Mouse (Mus musculus) midbrain, postnatal 0 days (tissue): ENCODE results near the gene Nat14. TPM values are rescaled to one million over a fixed set of nuclear protein-coding genes. Genes with fewer than 3 reads are reported as not detected.

ENCODE experiments used
- ATAC-seq: fragments of 200-750 bp; cut with Nextera tagmentation; 2 replicates; pipeline ENCODE4 v1.8.0; 2017; ENCODE audit warnings: moderate number of reproducible peaks, mild to moderate bottlenecking, moderate TSS enrichment, moderate library complexity; ENCODE audit not compliant: low FRiP score
- DNase-seq: peaks from one replicate; pipeline ENCODE4 v3.0.0-alpha.2; 2015; ENCODE audit warnings: low spot score
- H3K27ac ChIP-seq: fragments of 300-500 bp; sonication (generic); 2 replicates; pipeline ENCODE4 v1.5.1; 2014; ENCODE audit warnings: low read depth, mild to moderate bottlenecking, low read length, mixed read lengths
- H3K27me3 ChIP-seq: fragments of 300-500 bp; sonication (generic); 2 replicates; pipeline ENCODE4 v1.6.1; 2014; ENCODE audit warnings: low read length, control low read depth, mixed read lengths; ENCODE audit not compliant: insufficient read depth
- H3K36me3 ChIP-seq: fragments of 300-500 bp; sonication (generic); 2 replicates; pipeline ENCODE4 v1.6.1; 2014; ENCODE audit warnings: low read length, control low read depth, mixed read lengths; ENCODE audit not compliant: insufficient read depth
- H3K4me1 ChIP-seq: fragments of 300-500 bp; sonication (generic); 2 replicates; pipeline ENCODE4 v1.6.1; 2014; ENCODE audit warnings: mild to moderate bottlenecking, control low read depth, antibody characterized with exemption, low read length, mixed read lengths; ENCODE audit not compliant: insufficient read depth
- H3K4me2 ChIP-seq: fragments of 300-500 bp; sonication (generic); 2 replicates; pipeline ENCODE4 v1.6.1; 2014; ENCODE audit warnings: low read depth, mild to moderate bottlenecking, low read length, mixed read lengths; ENCODE audit not compliant: poor library complexity, severe bottlenecking
- H3K4me3 ChIP-seq: fragments of 300-500 bp; sonication (generic); 2 replicates; pipeline ENCODE4 v1.5.1; 2014; ENCODE audit warnings: low read depth, mild to moderate bottlenecking, low read length, moderate library complexity
- H3K9ac ChIP-seq: fragments of 300-500 bp; sonication (generic); replicated peaks from 2 replicates; pipeline ENCODE4 v1.6.1; 2014; ENCODE audit warnings: mild to moderate bottlenecking, low read length, moderate library complexity, mixed read lengths; ENCODE audit not compliant: poor library complexity, severe bottlenecking
- H3K9me3 ChIP-seq: fragments of 300-500 bp; sonication (generic); 2 replicates; pipeline ENCODE4 v1.6.1; 2016; ENCODE audit warnings: low read length, control low read depth
- CTCF ChIP-seq: IDR thresholded peaks from 2 replicates; pipeline ENCODE4 v1.5.1; 2016; ENCODE audit warnings: antibody characterized with exemption, mild to moderate bottlenecking
- WGBS: fragments of 180-500 bp; shearing (Covaris S2); extraction: QIAGEN DNeasy Blood & Tissue Kit; methylation state at CpG from one replicate; pipeline ENCODE4 v1.1.7; 2014; 5-methylcytosine and 5-hydroxymethylcytosine counted together
- polyA plus RNA-seq: library from polyadenylated mRNA; unstranded; fragments of >200 nt; fragmentation: Nextera tagmentation; extraction: Ambion mirVana; gene quantifications from 2 replicates; pipeline ENCODE4 v1.2.1, GENCODE M21; 2015
- total RNA-seq: library from RNA; depleted of rRNA; stranded (reverse); fragments of >200 nt; gene quantifications from 2 replicates; pipeline ENCODE4 v1.2.3, GENCODE M21; 2014

The Nat14 gene
- total and polyA plus RNA-seq, 2 experiments from 2014 or later: 35.9 to 49.7 TPM

DNA sequence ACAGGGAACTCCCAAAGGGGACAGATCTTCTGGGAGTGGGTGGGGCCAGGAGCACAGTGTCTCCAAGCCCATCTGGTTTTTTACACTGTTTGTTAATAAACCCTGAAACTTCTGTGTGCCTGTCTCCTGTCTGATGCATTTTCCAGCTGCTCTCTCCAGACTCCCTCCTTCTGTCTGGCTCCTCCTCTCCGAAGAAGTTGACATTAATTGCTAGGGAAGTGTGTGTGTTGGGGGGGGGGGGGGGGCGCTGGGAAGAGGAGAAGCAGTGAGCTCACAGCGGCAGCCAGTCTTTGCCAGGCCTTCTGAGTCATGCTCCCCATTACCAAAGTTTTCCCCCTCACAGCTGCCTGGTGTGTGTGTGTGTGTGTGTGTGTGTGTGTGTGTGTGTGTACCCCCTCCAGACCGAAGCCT is 3.1 kb downstream of the Nat14 start:
- no peak for ATAC-seq
- Histone ChIP-seq H3K27ac (peak overlapping the region; percentile 99), H3K4me1 (peaks cover 35% of the 10 kb centered on the region), H3K4me2 (peak overlapping the region; percentile 88), H3K9ac (no peak overlapping the region), H3K9me3 (no peaks in the 10 kb centered on the region), H3K36me3 (peaks cover 7% of the 10 kb centered on the region), H3K27me3 (no peaks in the 10 kb centered on the region), H3K4me3 (no peak overlapping the region)
- no peak for TF ChIP-seq CTCF
- 7% methylated on average over 3 of the region's 4 CpGs for WGBS
- DNase-seq: peak; percentile 42

DNA sequence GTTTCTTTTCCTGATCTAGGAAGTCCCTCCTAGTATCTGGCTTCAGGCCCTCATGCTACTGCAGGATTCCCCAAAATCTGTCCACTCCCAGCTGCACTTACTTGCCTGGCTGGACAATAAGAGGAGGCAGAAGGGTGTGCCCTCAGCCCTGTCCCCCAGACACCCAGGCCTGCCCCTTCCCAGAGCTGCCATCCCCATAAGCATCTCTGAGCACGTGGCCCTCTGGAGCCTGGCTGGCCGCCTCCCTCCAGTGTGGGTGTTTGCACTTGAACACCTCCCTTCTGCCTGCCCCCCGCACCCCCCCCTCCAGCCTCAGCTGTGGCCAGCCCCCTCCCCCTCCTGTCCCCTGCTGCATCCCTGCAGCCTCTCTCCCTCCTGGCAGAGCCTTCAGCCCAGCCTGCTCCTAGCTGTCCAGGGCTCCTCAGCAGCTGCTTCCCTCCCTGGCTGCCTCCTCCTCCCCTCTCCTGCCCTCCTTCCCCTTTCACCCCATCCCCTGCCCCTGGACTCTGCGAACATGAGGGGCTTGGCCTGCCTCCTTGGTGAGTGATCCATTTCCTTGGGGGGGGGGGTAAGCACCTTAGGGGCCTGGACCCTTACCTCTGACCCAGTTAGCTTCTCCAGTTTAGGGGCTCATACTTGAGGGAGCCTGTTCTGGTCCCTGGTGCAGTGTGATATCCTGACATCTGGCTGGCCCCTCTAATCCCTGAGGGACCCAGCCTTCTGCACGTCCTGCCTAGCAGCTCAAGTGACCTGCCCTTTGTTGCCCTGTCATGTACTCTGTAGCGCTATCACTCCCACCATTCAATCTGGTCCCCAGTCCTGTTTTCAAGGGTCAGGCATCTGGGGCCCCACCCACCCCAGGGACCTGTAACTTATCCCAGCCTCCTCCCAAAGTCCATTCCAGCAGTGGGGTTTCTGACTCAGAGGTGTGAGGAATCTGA is 3.9 kb downstream of the Nat14 start, which contains the start of gene Ssc5d:
TSS of gene Ssc5d (plus strand) at position 345 of the 941 bp plus-strand sequence.
- no peaks in the 10 kb centered on the region for H3K9me3 ChIP-seq
- 5% methylated on average over 6 of the region's 6 CpGs for WGBS
- no peak for TF ChIP-seq CTCF
- no peaks in the 10 kb centered on the region for H3K36me3 ChIP-seq
- DNase-seq (peak; percentile 47), ATAC-seq (no peak)
- no peak within 1 kb of the TSS for H3K4me3 ChIP-seq
- peak within 1 kb of the TSS; percentile 99 for H3K27ac ChIP-seq
- H3K27me3 ChIP-seq: no peaks in the 10 kb centered on the region
- peaks cover 35% of the 10 kb centered on the region for H3K4me1 ChIP-seq
- peak within 1 kb of the TSS; percentile 20; the same call in 1 of the 2 replicates for H3K9ac ChIP-seq
- H3K4me2 ChIP-seq: peak within 1 kb of the TSS; percentile 88

DNA sequence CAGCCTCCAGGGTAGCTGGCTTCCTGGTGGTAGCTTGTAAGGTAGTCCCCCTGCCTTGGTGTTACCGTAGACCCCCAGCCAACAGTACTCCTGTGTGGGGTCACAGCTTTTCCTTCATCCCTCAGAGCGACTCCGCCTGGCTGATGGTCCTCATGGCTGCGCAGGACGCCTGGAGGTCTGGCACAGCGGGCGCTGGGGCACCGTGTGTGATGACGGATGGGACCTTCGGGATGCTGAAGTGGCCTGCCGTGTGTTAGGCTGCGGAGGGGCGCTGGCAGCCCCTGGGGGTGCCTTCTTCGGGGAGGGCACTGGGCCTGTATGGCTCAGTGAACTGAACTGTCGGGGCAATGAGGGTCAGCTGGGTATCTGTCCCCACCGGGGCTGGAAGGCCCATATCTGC is 5.0 kb downstream of the Nat14 start:
- DNase-seq: no peak
- Histone ChIP-seq H3K36me3 (no peaks in the 10 kb centered on the region), H3K27ac (no peak overlapping the region), H3K4me1 (peaks cover 26% of the 10 kb centered on the region), H3K9me3 (no peaks in the 10 kb centered on the region), H3K27me3 (no peaks in the 10 kb centered on the region), H3K4me3 (no peak overlapping the region), H3K9ac (no peak overlapping the region), H3K4me2 (no peak overlapping the region)
- no peak for ATAC-seq
- WGBS: 84% methylated on average over 16 of the region's 16 CpGs
- no peak for TF ChIP-seq CTCF

DNA sequence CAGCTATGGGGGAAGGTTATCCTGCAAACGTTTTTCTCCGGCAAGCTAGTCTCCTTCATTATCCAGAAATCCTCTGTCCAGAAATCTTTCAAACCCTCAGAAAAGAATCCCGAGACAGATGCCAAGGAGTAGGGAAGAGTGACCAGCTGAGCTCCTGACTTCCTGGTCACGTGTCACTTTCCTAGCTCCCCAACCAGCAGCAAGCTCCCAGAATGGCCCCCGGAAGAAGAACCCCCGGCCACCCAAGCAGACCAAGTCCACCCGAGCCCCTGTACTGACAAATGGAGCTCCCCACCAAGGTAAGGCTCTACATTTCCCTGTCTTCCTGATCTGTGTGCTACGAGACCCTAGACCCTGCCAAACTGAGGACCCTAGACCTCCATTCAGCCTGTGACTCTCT is 5.9 kb downstream of the Nat14 start:
- H3K4me3 ChIP-seq: no peak overlapping the region
- ATAC-seq: no peak
- no peak overlapping the region for H3K27ac ChIP-seq
- H3K4me2 ChIP-seq: no peak overlapping the region
- WGBS: 64% methylated on average over 8 of the region's 8 CpGs
- H3K9ac ChIP-seq: no peak overlapping the region
- no peaks in the 10 kb centered on the region for H3K36me3 ChIP-seq
- DNase-seq: no peak
- no peaks in the 10 kb centered on the region for H3K9me3 ChIP-seq
- H3K27me3 ChIP-seq: no peaks in the 10 kb centered on the region
- TF ChIP-seq CTCF: no peak
- peaks cover 25% of the 10 kb centered on the region; the same call in 1 of the 2 replicates for H3K4me1 ChIP-seq

DNA sequence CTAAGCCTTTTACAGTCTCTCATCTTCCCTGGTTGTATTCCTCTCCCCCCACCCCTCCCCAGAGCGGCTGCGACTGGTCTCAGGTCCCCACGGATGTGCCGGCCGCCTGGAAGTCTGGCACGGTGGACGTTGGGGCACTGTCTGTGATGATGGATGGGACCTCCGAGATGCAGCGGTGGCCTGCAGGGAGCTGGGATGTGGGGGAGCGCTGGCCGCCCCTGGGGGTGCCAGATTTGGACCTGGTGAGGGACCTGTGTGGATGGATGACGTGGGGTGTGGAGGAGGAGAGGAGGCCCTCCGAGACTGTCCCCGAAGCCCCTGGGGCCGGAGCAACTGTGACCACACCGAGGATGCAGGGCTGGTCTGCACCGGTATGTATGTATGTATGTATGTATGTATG is 6.5 kb downstream of the Nat14 start:
- Histone ChIP-seq H3K36me3 (no peaks in the 10 kb centered on the region), H3K27ac (no peak overlapping the region)
- ATAC-seq: no peak

DNA sequence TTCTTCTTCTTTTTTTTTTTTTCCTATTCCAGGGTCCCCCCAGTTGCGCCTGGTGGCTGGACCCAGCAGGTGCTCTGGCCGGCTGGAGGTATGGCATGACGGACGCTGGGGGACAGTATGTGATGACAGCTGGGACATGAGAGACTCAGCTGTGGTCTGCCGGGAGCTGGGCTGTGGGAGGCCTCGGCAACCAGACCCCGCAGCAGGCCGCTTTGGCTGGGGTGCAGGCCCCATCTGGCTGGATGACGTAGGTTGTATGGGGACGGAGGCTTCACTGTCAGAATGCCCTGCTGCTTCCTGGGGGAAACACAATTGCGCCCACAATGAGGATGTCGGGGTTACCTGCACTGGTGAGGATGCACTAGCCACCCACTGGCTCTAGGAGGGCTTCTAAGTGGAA is 11.3 kb downstream of the Nat14 start:
- Histone ChIP-seq H3K27me3 (no peaks in the 10 kb centered on the region), H3K27ac (no peak overlapping the region), H3K36me3 (no peaks in the 10 kb centered on the region), H3K4me3 (no peak overlapping the region), H3K9me3 (no peaks in the 10 kb centered on the region), H3K4me1 (no peaks in the 10 kb centered on the region), H3K9ac (no peak overlapping the region), H3K4me2 (no peak overlapping the region)
- 80% methylated on average over 12 of the region's 12 CpGs for WGBS
- ATAC-seq (no peak), DNase-seq (no peak)
- TF ChIP-seq CTCF: no peak

More for the DNA sequence above, 6.5 kb downstream of the Nat14 start:
- Histone ChIP-seq H3K27me3 (no peaks in the 10 kb centered on the region), H3K9me3 (no peaks in the 10 kb centered on the region), H3K4me1 (peaks cover 22% of the 10 kb centered on the region; the same call in 1 of the 2 replicates), H3K4me2 (no peak overlapping the region), H3K9ac (no peak overlapping the region), H3K4me3 (no peak overlapping the region)
- WGBS: 86% methylated on average over 17 of the region's 17 CpGs
- DNase-seq: no peak
- no peak for TF ChIP-seq CTCF
